Mouse (Mus musculus): ENCODE results near the gene Ccr2. TPM values are rescaled to one million over a fixed set of nuclear protein-coding genes. Genes with fewer than 3 reads are reported as not detected.

Ccr2 gene
- polyA plus RNA-seq (2021; fragmentation: Nextera tagmentation): 0.04 TPM in 2 replicates
- long read RNA-seq, experiment 1: 0 reads
- long read RNA-seq, experiment 2, partial matches to known transcripts: 0 of 1 reads
- long read RNA-seq, experiment 2, other reads (novel, unspliced or antisense): 1 of 1 reads

DNA sequence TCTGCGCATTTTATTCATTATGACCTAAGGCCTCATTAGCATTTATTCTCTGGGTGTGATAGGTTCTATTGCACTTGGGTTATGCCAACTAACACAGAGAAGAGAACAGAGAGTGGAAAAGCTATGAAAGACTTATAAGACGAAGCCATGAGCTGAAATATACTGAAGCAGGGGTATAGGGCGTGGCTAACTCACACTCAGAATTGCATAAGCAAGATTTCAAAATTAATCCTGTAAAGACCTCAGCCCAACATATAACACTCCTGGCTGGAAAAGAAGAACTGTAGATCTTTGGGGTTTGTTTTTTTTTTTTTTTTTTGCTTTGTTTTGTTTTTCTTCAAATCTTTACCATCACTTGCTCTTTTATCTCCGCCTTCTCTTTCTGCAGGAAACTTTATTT lies at the start of gene Ccr2:
Ccr2 (plus strand) TSS at position 228 of the 400 bp plus-strand sequence.

DNA sequence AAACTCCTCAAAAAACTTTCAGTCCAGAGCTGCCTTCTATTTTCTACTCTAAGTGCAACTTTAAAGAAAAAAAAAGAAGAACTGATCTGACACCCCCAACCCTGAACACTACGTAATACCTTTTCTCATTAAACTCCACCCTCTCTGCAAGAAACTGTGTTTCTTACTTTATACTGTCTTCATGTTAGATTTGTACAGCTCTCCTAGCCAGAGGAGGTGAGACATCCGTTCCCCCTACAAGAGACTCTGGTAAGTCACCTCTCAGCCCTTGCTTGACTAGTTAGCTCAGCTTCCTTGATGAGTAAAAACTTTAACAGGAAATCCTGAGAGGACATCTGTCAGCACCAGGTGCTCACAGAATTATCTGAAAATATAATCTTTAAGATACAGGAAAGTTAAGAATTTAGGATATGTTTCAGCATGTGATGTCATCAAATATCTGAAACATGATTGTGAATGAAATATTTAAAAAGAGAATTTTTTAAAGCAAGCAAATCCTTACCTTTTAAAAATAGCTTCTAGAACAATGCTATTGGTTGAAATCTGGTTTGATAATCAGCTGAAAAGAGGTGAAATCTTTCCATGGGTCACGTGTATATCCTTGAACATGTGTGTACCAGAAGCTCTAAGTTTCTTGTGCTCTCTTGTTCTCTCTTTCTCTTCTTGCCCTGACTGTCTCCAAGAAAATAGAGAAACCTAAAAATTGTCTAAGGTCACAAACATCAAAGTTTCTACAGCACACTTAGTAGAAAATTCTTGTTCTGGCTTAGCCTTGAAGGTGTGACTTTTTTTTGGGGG lies 19.8 kb downstream of the Ccr2 start, which contains the start of gene Ccr5:
Ccr5 (plus strand) TSS at position 157 of the 798 bp plus-strand sequence.

Other genes with a start within 250 kb of the Ccr2 start
- not detected in 2 replicates for gene Xcr1, start 239.9 kb upstream of the Ccr2 start, polyA plus RNA-seq (2021; fragmentation: Nextera tagmentation)
- gene Ccr1, start 133.3 kb upstream of the Ccr2 start, polyA plus RNA-seq (2021; fragmentation: Nextera tagmentation): 0.05 and 0.11 TPM in 2 replicates
- gene Ccr1l1, start 123.5 kb upstream of the Ccr2 start, polyA plus RNA-seq (2021; fragmentation: Nextera tagmentation): not detected in 2 replicates
- not detected in 2 replicates for gene Ccr3, start 80.0 kb upstream of the Ccr2 start, polyA plus RNA-seq (2021; fragmentation: Nextera tagmentation)
- gene Ccr5, start 19.6 kb downstream of the Ccr2 start, polyA plus RNA-seq (2021; fragmentation: Nextera tagmentation): 3.6 and 5.4 TPM in 2 replicates
- 8.5 and 11.7 TPM in 2 replicates for gene 2010315B03Rik, start 210.7 kb downstream of the Ccr2 start, polyA plus RNA-seq (2021; fragmentation: Nextera tagmentation)

All from layer of hippocampus, adult 6 months (tissue).